Mouse (Mus musculus) olfactory bulb, adult 2 months (tissue): ENCODE results near the gene Kcnj3.

Source experiments
- CTCF ChIP-seq: fragments of 200-500 bp; IDR thresholded peaks from 2 replicates; pipeline ENCODE4 v1.5.1; 2012; ENCODE audit warnings: low read depth, mild to moderate bottlenecking, low read length, moderate library complexity; ENCODE audit not compliant: insufficient read depth
- POLR2A ChIP-seq: fragments of 200-500 bp; IDR thresholded peaks from 2 replicates; pipeline ENCODE4 v1.6.1; 2012; ENCODE audit warnings: mild to moderate bottlenecking, low read depth, low read length, moderate library complexity; ENCODE audit not compliant: insufficient read depth

GRCm38 (mm10) chr2:55437977-55438376, 2.2 kb downstream of the Kcnj3 start:
- TF ChIP-seq CTCF: no peak
- TF ChIP-seq POLR2A: no peak
